In genomic region chr1:120258245-120258644, GRCm38 (mm10) we compare ENCODE assay signal across 9 mouse cellular contexts. TPM values are rescaled to one million over a fixed set of nuclear protein-coding genes. Genes with fewer than 3 reads are reported as not detected.
DNase-seq lines count a peak whose midpoint lies in the region; ATAC-seq lines count a peak whose summit lies in the region.
"Had no signal": no experiment of that assay in that cellular context is flagged by ENCODE, and none has a peak within 500 bp of the region (broad histone marks: within the 10 kb centered on the region; RNA-seq: fewer than 3 reads in every experiment).

No protein-coding gene starts in this region.

- DNase-seq in lung, postnatal 4 days = no peak
- DNase-seq in retina, postnatal 1 day = peak; percentile 21
- DNase-seq in frontal cortex, adult 2 months (ENCODE audit: extremely low spot score in 1 of 2, low spot score in 1 of 2) = no peak
- no peak for DNase-seq in cerebellum, adult 18-20 months
- DNase-seq: cerebellum, postnatal 25 days had no signal

- no peak overlapping the region for H3K27ac ChIP-seq in lung, embryonic 16.5 days (ENCODE audit: low read length)
- peak overlapping the region; percentile 78; the same call in 1 of the 2 replicates for H3K27ac ChIP-seq in brown adipose tissue, adult 24 weeks (replicated peaks; ENCODE audit: low read depth, low read length)
- no peak overlapping the region for H3K27ac ChIP-seq in limb, embryonic 15.5 days
- H3K27ac ChIP-seq: hindbrain, embryonic 10.5 days had no signal

- H3K4me2 ChIP-seq in lung, embryonic 16.5 days (ENCODE audit: low read depth, low read length) = no peak overlapping the region
- H3K4me2 ChIP-seq in limb, embryonic 15.5 days = 0 out of 2 replicates have a peak overlapping the region, but pooled peaks have one; percentile 22

- no peaks in the 10 kb centered on the region for H3K9me3 ChIP-seq in lung, embryonic 16.5 days (ENCODE audit: control insufficient read depth, low read length)
- no peaks in the 10 kb centered on the region for H3K9me3 ChIP-seq in limb, embryonic 15.5 days
- H3K9me3 ChIP-seq: hindbrain, embryonic 10.5 days had no signal

- WGBS in lung, embryonic 16.5 days = 35% methylated on average over 8 of the region's 8 CpGs
- 23% methylated on average over 8 of the region's 8 CpGs for WGBS in limb, embryonic 15.5 days

- no peaks in the 10 kb centered on the region for H3K27me3 ChIP-seq in lung, embryonic 16.5 days (ENCODE audit: control insufficient read depth, insufficient read depth, low read depth, low read length)
- no peaks in the 10 kb centered on the region for H3K27me3 ChIP-seq in limb, embryonic 15.5 days

- peaks cover 3% of the 10 kb centered on the region; the same call in 1 of the 2 replicates for H3K4me1 ChIP-seq in lung, embryonic 16.5 days (replicated peaks; ENCODE audit: control insufficient read depth, insufficient read depth, low read length)
- H3K4me1 ChIP-seq in brown adipose tissue, adult 24 weeks (ENCODE audit: control insufficient read depth, insufficient read depth, insufficient read length, low read length) = peaks cover 26% of the 10 kb centered on the region
- peaks cover 19% of the 10 kb centered on the region for H3K4me1 ChIP-seq in limb, embryonic 15.5 days

- H3K4me3 ChIP-seq in lung, embryonic 16.5 days (ENCODE audit: low read length) = no peak overlapping the region
- H3K4me3 ChIP-seq in brown adipose tissue, adult 24 weeks (ENCODE audit: insufficient read depth, low read depth, low read length) = peak overlapping the region; percentile 26
- no peak overlapping the region for H3K4me3 ChIP-seq in limb, embryonic 15.5 days
- H3K4me3 ChIP-seq: hindbrain, embryonic 10.5 days had no signal

- H3K36me3 ChIP-seq in lung, embryonic 16.5 days (ENCODE audit: control insufficient read depth, insufficient read depth, low read length) = no peaks in the 10 kb centered on the region
- no peaks in the 10 kb centered on the region for H3K36me3 ChIP-seq in limb, embryonic 15.5 days
- H3K36me3 ChIP-seq: hindbrain, embryonic 10.5 days had no signal

- no peak for ATAC-seq in lung, embryonic 16.5 days (ENCODE audit: low read depth)
- no peak for ATAC-seq in limb, embryonic 15.5 days (ENCODE audit: insufficient number of reproducible peaks, low FRiP score, low TSS enrichment, low read depth)

- 0 out of 2 replicates have a peak overlapping the region, but pooled peaks have one; percentile 12 for H3K9ac ChIP-seq in lung, embryonic 16.5 days (ENCODE audit: low read length)
- no peak overlapping the region for H3K9ac ChIP-seq in limb, embryonic 15.5 days

RNA-seq across cellular contexts. Expression of gene Steap3, which starts 14.3 kb away (rescaled TPM):
- polyA plus RNA-seq in lung, embryonic 16.5 days (2015; fragmentation: Nextera tagmentation; extraction: Ambion mirVana) = 3.0 and 3.6 TPM in 2 replicates
- 12.7 and 15.1 TPM in 2 replicates for polyA plus RNA-seq in brown adipose tissue, adult 24 weeks (2012; ENCODE audit: insufficient read depth, insufficient read length, missing spikeins)
- 7.1 and 10.8 TPM in 2 replicates for polyA plus RNA-seq in limb, embryonic 15.5 days (2015; fragmentation: Nextera tagmentation; extraction: Ambion mirVana)
- 11.3 and 14.0 TPM in 2 replicates for polyA plus RNA-seq in frontal cortex, adult 2 months (2012; rRNA removed)
